Mouse (Mus musculus): ENCODE results near the gene Armc6. TPM values are rescaled to one million over a fixed set of nuclear protein-coding genes. Genes with fewer than 3 reads are reported as not detected.

Gene Armc6
- polyA plus RNA-seq, 1 experiment from 2014 or later, result 22.1 TPM

GRCm38 (mm10) chr8:70246622-70247021 lies 12.4 kb upstream of the Armc6 start:
- Histone ChIP-seq H3K9me3 (replicated peaks; ENCODE audit: control insufficient read depth, low read length) (no peaks in the 10 kb centered on the region), H3K27ac (ENCODE audit: low read length) (no peak overlapping the region), H3K36me3 (ENCODE audit: control insufficient read depth, insufficient read depth) (peaks cover 52% of the 10 kb centered on the region), H3K27me3 (ENCODE audit: control insufficient read depth, insufficient read depth, low read length) (no peaks in the 10 kb centered on the region), H3K4me3 (ENCODE audit: low read length) (no peak overlapping the region), H3K9ac (ENCODE audit: low read length) (no peak overlapping the region), H3K4me1 (ENCODE audit: control insufficient read depth, insufficient read depth, low read length) (no peaks in the 10 kb centered on the region), H3K4me2 (ENCODE audit: low read depth, low read length) (no peak overlapping the region)
- no peak for ATAC-seq (replicated peaks; ENCODE audit: extremely low read depth, insufficient read depth, low FRiP score)
- 82% methylated on average over 6 of the region's 6 CpGs for WGBS

GRCm38 (mm10) chr8:70240642-70241041 lies 6.4 kb upstream of the Armc6 start:
- H3K27me3 ChIP-seq (ENCODE audit: control insufficient read depth, insufficient read depth, low read length), result no peaks in the 10 kb centered on the region
- H3K4me2 ChIP-seq (ENCODE audit: low read depth, low read length), result no peak overlapping the region
- peaks cover 2% of the 10 kb centered on the region; the same call in 1 of the 2 replicates for H3K4me1 ChIP-seq (ENCODE audit: control insufficient read depth, insufficient read depth, low read length)
- no peak overlapping the region for H3K9ac ChIP-seq (ENCODE audit: low read length)
- ATAC-seq (replicated peaks; ENCODE audit: extremely low read depth, insufficient read depth, low FRiP score), result no peak
- H3K27ac ChIP-seq (ENCODE audit: low read length), result no peak overlapping the region
- peaks cover 54% of the 10 kb centered on the region for H3K36me3 ChIP-seq (ENCODE audit: control insufficient read depth, insufficient read depth)
- WGBS, result 91% methylated on average over 5 of the region's 5 CpGs
- H3K4me3 ChIP-seq (ENCODE audit: low read length), result no peak overlapping the region
- no peaks in the 10 kb centered on the region for H3K9me3 ChIP-seq (replicated peaks; ENCODE audit: control insufficient read depth, low read length)

GRCm38 (mm10) chr8:70237842-70238241 lies 3.6 kb upstream of the Armc6 start:
- H3K9me3 ChIP-seq (replicated peaks; ENCODE audit: control insufficient read depth, low read length), result no peaks in the 10 kb centered on the region
- ATAC-seq (replicated peaks; ENCODE audit: extremely low read depth, insufficient read depth, low FRiP score), result no peak
- WGBS, result 75% methylated on average over 2 of the region's 2 CpGs

GRCm38 (mm10) chr8:70234781-70235128 lies 489 bp upstream of the Armc6 start:
- H3K9ac ChIP-seq (ENCODE audit: low read length), result peak overlapping the region; percentile 84
- no peaks in the 10 kb centered on the region for H3K9me3 ChIP-seq (replicated peaks; ENCODE audit: control insufficient read depth, low read length)
- peak overlapping the region; percentile 95 for H3K27ac ChIP-seq (ENCODE audit: low read length)
- peak overlapping the region; percentile 71 for H3K4me2 ChIP-seq (ENCODE audit: low read depth, low read length)
- peak overlapping the region; percentile 77 for H3K4me3 ChIP-seq (ENCODE audit: low read length)
- no peaks in the 10 kb centered on the region for H3K27me3 ChIP-seq (ENCODE audit: control insufficient read depth, insufficient read depth, low read length)
- H3K36me3 ChIP-seq (ENCODE audit: control insufficient read depth, insufficient read depth), result peaks cover 16% of the 10 kb centered on the region
- H3K4me1 ChIP-seq (ENCODE audit: control insufficient read depth, insufficient read depth, low read length), result peaks cover 14% of the 10 kb centered on the region
- 0% methylated on average over 15 of the region's 15 CpGs for WGBS
- no peak for ATAC-seq (replicated peaks; ENCODE audit: extremely low read depth, insufficient read depth, low FRiP score)

More at GRCm38 (mm10) chr8:70237842-70238241, 3.6 kb upstream of the Armc6 start:
- peaks cover 38% of the 10 kb centered on the region for H3K36me3 ChIP-seq (ENCODE audit: control insufficient read depth, insufficient read depth)
- no peak overlapping the region for H3K9ac ChIP-seq (ENCODE audit: low read length)
- no peak overlapping the region for H3K27ac ChIP-seq (ENCODE audit: low read length)
- H3K4me1 ChIP-seq (ENCODE audit: control insufficient read depth, insufficient read depth, low read length), result peaks cover 13% of the 10 kb centered on the region
- H3K4me3 ChIP-seq (ENCODE audit: low read length), result no peak overlapping the region
- H3K27me3 ChIP-seq (ENCODE audit: control insufficient read depth, insufficient read depth, low read length), result no peaks in the 10 kb centered on the region
- no peak overlapping the region for H3K4me2 ChIP-seq (ENCODE audit: low read depth, low read length)

GRCm38 (mm10) chr8:70233606-70234005 lies 660 bp downstream of the Armc6 start:
- no peak for ATAC-seq (replicated peaks; ENCODE audit: extremely low read depth, insufficient read depth, low FRiP score)
- Histone ChIP-seq H3K9ac (ENCODE audit: low read length) (peak overlapping the region; percentile 83), H3K4me1 (ENCODE audit: control insufficient read depth, insufficient read depth, low read length) (peaks cover 14% of the 10 kb centered on the region), H3K4me3 (ENCODE audit: low read length) (peak overlapping the region; percentile 77), H3K4me2 (ENCODE audit: low read depth, low read length) (peak overlapping the region; percentile 90), H3K27ac (ENCODE audit: low read length) (no peak overlapping the region), H3K36me3 (ENCODE audit: control insufficient read depth, insufficient read depth) (peaks cover 15% of the 10 kb centered on the region), H3K27me3 (ENCODE audit: control insufficient read depth, insufficient read depth, low read length) (no peaks in the 10 kb centered on the region), H3K9me3 (replicated peaks; ENCODE audit: control insufficient read depth, low read length) (no peaks in the 10 kb centered on the region)
- 4% methylated on average over 13 of the region's 13 CpGs for WGBS

- Histone ChIP-seq H3K27me3 (ENCODE audit: control insufficient read depth, insufficient read depth, low read length) (no peaks in the 10 kb centered on the region), H3K9me3 (replicated peaks; ENCODE audit: control insufficient read depth, low read length) (no peaks in the 10 kb centered on the region), H3K27ac (ENCODE audit: low read length) (no peak overlapping the region), H3K36me3 (ENCODE audit: control insufficient read depth, insufficient read depth) (peaks cover 2% of the 10 kb centered on the region), H3K4me2 (ENCODE audit: low read depth, low read length) (no peak overlapping the region), H3K9ac (ENCODE audit: low read length) (no peak overlapping the region), H3K4me3 (ENCODE audit: low read length) (no peak overlapping the region), H3K4me1 (ENCODE audit: control insufficient read depth, insufficient read depth, low read length) (peaks cover 12% of the 10 kb centered on the region)
- ATAC-seq (replicated peaks; ENCODE audit: extremely low read depth, insufficient read depth, low FRiP score), result no peak
- whole genome bisulfite sequencing, result 89% methylated on average over 9 of the region's 9 CpGs
Observed at GRCm38 (mm10) chr8:70230837-70231236, 3.4 kb downstream of the Armc6 start.

- Histone ChIP-seq H3K4me2 (ENCODE audit: low read depth, low read length) (no peak overlapping the region), H3K27me3 (ENCODE audit: control insufficient read depth, insufficient read depth, low read length) (no peaks in the 10 kb centered on the region), H3K27ac (ENCODE audit: low read length) (no peak overlapping the region), H3K4me1 (ENCODE audit: control insufficient read depth, insufficient read depth, low read length) (peaks cover 2% of the 10 kb centered on the region; the same call in 1 of the 2 replicates), H3K9me3 (replicated peaks; ENCODE audit: control insufficient read depth, low read length) (no peaks in the 10 kb centered on the region), H3K9ac (ENCODE audit: low read length) (no peak overlapping the region), H3K4me3 (ENCODE audit: low read length) (no peak overlapping the region), H3K36me3 (ENCODE audit: control insufficient read depth, insufficient read depth) (peaks cover 10% of the 10 kb centered on the region)
- WGBS, result 80% methylated on average over 4 of the region's 4 CpGs
- no peak for ATAC-seq (replicated peaks; ENCODE audit: extremely low read depth, insufficient read depth, low FRiP score)
Observed at GRCm38 (mm10) chr8:70227997-70228396, 6.3 kb downstream of the Armc6 start.

- H3K27me3 ChIP-seq (ENCODE audit: control insufficient read depth, insufficient read depth, low read length), result no peaks in the 10 kb centered on the region
- H3K9me3 ChIP-seq (replicated peaks; ENCODE audit: control insufficient read depth, low read length), result no peaks in the 10 kb centered on the region
- WGBS, result 44% methylated on average over 6 of the region's 6 CpGs
- no peak for ATAC-seq (replicated peaks; ENCODE audit: extremely low read depth, insufficient read depth, low FRiP score)
- H3K4me1 ChIP-seq (ENCODE audit: control insufficient read depth, insufficient read depth, low read length), result peaks cover 13% of the 10 kb centered on the region
- no peak overlapping the region for H3K9ac ChIP-seq (ENCODE audit: low read length)
- H3K36me3 ChIP-seq (ENCODE audit: control insufficient read depth, insufficient read depth), result peaks cover 13% of the 10 kb centered on the region; the same call in 1 of the 2 replicates
- no peak overlapping the region for H3K4me3 ChIP-seq (ENCODE audit: low read length)
- H3K4me2 ChIP-seq (ENCODE audit: low read depth, low read length), result no peak overlapping the region
- no peak overlapping the region for H3K27ac ChIP-seq (ENCODE audit: low read length)
Observed at GRCm38 (mm10) chr8:70223341-70223740, 10.9 kb downstream of the Armc6 start.

- H3K4me1 ChIP-seq (ENCODE audit: control insufficient read depth, insufficient read depth, low read length), result peaks cover 13% of the 10 kb centered on the region
- H3K36me3 ChIP-seq (ENCODE audit: control insufficient read depth, insufficient read depth), result peaks cover 13% of the 10 kb centered on the region; the same call in 1 of the 2 replicates
- H3K4me3 ChIP-seq (ENCODE audit: low read length), result no peak overlapping the region
- 92% methylated on average over 12 of the region's 12 CpGs for WGBS
- no peak for ATAC-seq (replicated peaks; ENCODE audit: extremely low read depth, insufficient read depth, low FRiP score)
- no peaks in the 10 kb centered on the region for H3K9me3 ChIP-seq (replicated peaks; ENCODE audit: control insufficient read depth, low read length)
- no peak overlapping the region for H3K9ac ChIP-seq (ENCODE audit: low read length)
- no peaks in the 10 kb centered on the region for H3K27me3 ChIP-seq (ENCODE audit: control insufficient read depth, insufficient read depth, low read length)
- H3K4me2 ChIP-seq (ENCODE audit: low read depth, low read length), result no peak overlapping the region
- no peak overlapping the region for H3K27ac ChIP-seq (ENCODE audit: low read length)
Observed at GRCm38 (mm10) chr8:70222041-70222440, 12.2 kb downstream of the Armc6 start.
